Comparison of ENCODE assay signal across 11 mouse cellular contexts in genomic region chr2:30706036-30706435, GRCm38 (mm10).
DNase-seq lines count a peak whose midpoint lies in the region; ATAC-seq and TF ChIP-seq lines count a peak whose summit lies in the region.
"Had no signal": no experiment of that assay in that cellular context is flagged by ENCODE, and none has a peak within 500 bp of the region (broad histone marks: within the 10 kb centered on the region; RNA-seq: fewer than 3 reads in every experiment).

No protein-coding gene starts in this region.

- peaks cover 13% of the 10 kb centered on the region; the same call in 1 of the 2 replicates for H3K4me1 ChIP-seq in heart, postnatal 0 days (ENCODE audit: control insufficient read depth, insufficient read depth)
- H3K4me1 ChIP-seq in midbrain, embryonic 10.5 days, result peaks cover 76% of the 10 kb centered on the region
- H3K4me1 ChIP-seq in midbrain, embryonic 14.5 days (ENCODE audit: control insufficient read depth, insufficient read depth, low read length), result peaks cover 38% of the 10 kb centered on the region
- H3K4me1 ChIP-seq in forebrain, embryonic 16.5 days (replicated peaks; ENCODE audit: control insufficient read depth, insufficient read depth, low read length), result peaks cover 36% of the 10 kb centered on the region

- no peak overlapping the region for H3K4me3 ChIP-seq in heart, postnatal 0 days (ENCODE audit: low read depth, low read length)
- no peak overlapping the region for H3K4me3 ChIP-seq in midbrain, embryonic 10.5 days
- H3K4me3 ChIP-seq in midbrain, embryonic 14.5 days (replicated peaks; ENCODE audit: low read depth, low read length), result no peak overlapping the region
- no peak overlapping the region for H3K4me3 ChIP-seq in forebrain, embryonic 16.5 days (replicated peaks; ENCODE audit: low read length)
- no peak overlapping the region for H3K4me3 ChIP-seq in myocyte

- H3K9ac ChIP-seq in heart, postnatal 0 days (replicated peaks; ENCODE audit: low read depth, low read length), result no peak overlapping the region
- no peak overlapping the region for H3K9ac ChIP-seq in midbrain, embryonic 14.5 days (replicated peaks; ENCODE audit: low read length)
- no peak overlapping the region for H3K9ac ChIP-seq in forebrain, embryonic 16.5 days (replicated peaks; ENCODE audit: low read depth, low read length)

- TF ChIP-seq CTCF in heart, postnatal 0 days (IDR thresholded peaks at IDR 0.05; ENCODE audit: low read depth), result no peak

- H3K36me3 ChIP-seq in heart, postnatal 0 days (replicated peaks; ENCODE audit: control insufficient read depth, insufficient read depth, low read length), result no peaks in the 10 kb centered on the region
- peaks cover 7% of the 10 kb centered on the region; the same call in 1 of the 2 replicates for H3K36me3 ChIP-seq in midbrain, embryonic 10.5 days
- H3K36me3 ChIP-seq in midbrain, embryonic 14.5 days (ENCODE audit: control insufficient read depth, insufficient read depth, low read length), result no peaks in the 10 kb centered on the region
- no peaks in the 10 kb centered on the region for H3K36me3 ChIP-seq in forebrain, embryonic 16.5 days (ENCODE audit: control insufficient read depth, insufficient read depth)
- no peaks in the 10 kb centered on the region for H3K36me3 ChIP-seq in myocyte (ENCODE audit: control insufficient read depth, insufficient read depth)

- H3K4me2 ChIP-seq in heart, postnatal 0 days (ENCODE audit: low read depth, low read length), result no peak overlapping the region
- no peak overlapping the region for H3K4me2 ChIP-seq in midbrain, embryonic 14.5 days (ENCODE audit: low read length)
- no peak overlapping the region for H3K4me2 ChIP-seq in forebrain, embryonic 16.5 days (ENCODE audit: low read length)
- H3K4me2 ChIP-seq in myocyte (ENCODE audit: low read depth), result no peak overlapping the region

- no peak for DNase-seq in heart, postnatal 0 days (ENCODE audit: low spot score)
- no peak for DNase-seq in heart, postnatal 14 days
- DNase-seq in midbrain, embryonic 10.5 days (ENCODE audit: low spot score), result no peak
- DNase-seq in midbrain, embryonic 14.5 days, result no peak
- DNase-seq in adrenal gland, adult 8-10 months, result no peak
- DNase-seq in MN1 (ENCODE audit: low spot score), result no peak
- DNase-seq: adrenal gland, postnatal 36 days; gastrocnemius, postnatal 14 days; kidney, adult 18-20 months had no signal

- no peak overlapping the region for H3ac ChIP-seq in myocyte (ENCODE audit: control insufficient read depth, insufficient read length)

- H3K9me3 ChIP-seq in heart, postnatal 0 days (replicated peaks; ENCODE audit: control insufficient read depth, low read length), result no peaks in the 10 kb centered on the region
- H3K9me3 ChIP-seq in midbrain, embryonic 10.5 days (replicated peaks), result peaks cover 9% of the 10 kb centered on the region
- no peaks in the 10 kb centered on the region for H3K9me3 ChIP-seq in midbrain, embryonic 14.5 days (ENCODE audit: control insufficient read depth, low read length)
- H3K9me3 ChIP-seq in forebrain, embryonic 16.5 days (ENCODE audit: control insufficient read depth, low read length), result no peaks in the 10 kb centered on the region

- ATAC-seq in heart, postnatal 0 days (ENCODE audit: insufficient read depth, low read depth), result no peak
- ATAC-seq in midbrain, embryonic 14.5 days (ENCODE audit: low FRiP score, low TSS enrichment), result no peak
- no peak for ATAC-seq in forebrain, embryonic 16.5 days

- no peak for TF ChIP-seq EP300 in heart, postnatal 0 days (IDR thresholded peaks at IDR 0.05; ENCODE audit: low read depth)

- intact Hi-C loops in heart, postnatal 14 days (cut with DNase I), result no loop called here

- H3K79me2 ChIP-seq in myocyte (ENCODE audit: control insufficient read depth, insufficient read depth), result no peaks in the 10 kb centered on the region

- 0 out of 2 replicates have a peak overlapping the region, but pooled peaks have one; percentile 6 for H3K27ac ChIP-seq in heart, postnatal 0 days (ENCODE audit: low read depth)
- H3K27ac ChIP-seq in midbrain, embryonic 10.5 days (replicated peaks), result peak overlapping the region; percentile 98
- H3K27ac ChIP-seq in midbrain, embryonic 14.5 days (replicated peaks; ENCODE audit: low read depth, low read length), result no peak overlapping the region
- H3K27ac ChIP-seq in forebrain, embryonic 16.5 days (ENCODE audit: low read length), result peak overlapping the region; percentile 28; the same call in 1 of the 2 replicates

- 60% methylated on average over 5 of the region's 5 CpGs for WGBS in heart, postnatal 0 days
- WGBS in midbrain, embryonic 10.5 days, result 72% methylated on average over 5 of the region's 5 CpGs
- WGBS in midbrain, embryonic 14.5 days, result 70% methylated on average over 5 of the region's 5 CpGs
- WGBS in forebrain, embryonic 16.5 days, result 64% methylated on average over 5 of the region's 5 CpGs

- TF ChIP-seq POLR2A in myocyte (IDR thresholded peaks at IDR 0.05; ENCODE audit: insufficient read length, low read depth), result peak; percentile 13

- H3K27me3 ChIP-seq in heart, postnatal 0 days (ENCODE audit: control insufficient read depth, insufficient read depth, low read length), result no peaks in the 10 kb centered on the region
- peaks cover 6% of the 10 kb centered on the region; the same call in 1 of the 2 replicates for H3K27me3 ChIP-seq in midbrain, embryonic 10.5 days (ENCODE audit: low read depth, poor library complexity, severe bottlenecking)
- H3K27me3 ChIP-seq in midbrain, embryonic 14.5 days (ENCODE audit: control insufficient read depth, insufficient read depth, low read length), result no peaks in the 10 kb centered on the region
- no peaks in the 10 kb centered on the region for H3K27me3 ChIP-seq in forebrain, embryonic 16.5 days (replicated peaks; ENCODE audit: control insufficient read depth, insufficient read depth, low read length)
- H3K27me3 ChIP-seq in myocyte (ENCODE audit: control insufficient read depth, insufficient read depth, insufficient read length), result no peaks in the 10 kb centered on the region

TF ChIP-seq in myocyte, 11 proteins besides CTCF, POLR2A, EP300 and RAD21:
- TF ChIP-seq USF1 (IDR thresholded peaks at IDR 0.05; ENCODE audit: low read depth), result no peak
- peak in 2 of 3 experiments; percentile 19 to 35 for TF ChIP-seq MYOD1 (IDR thresholded peaks at IDR 0.05; ENCODE audit: control insufficient read depth in 1 of 3, insufficient read length in 2 of 3, low read depth in 2 of 3)
- TF ChIP-seq CEBPB (IDR thresholded peaks at IDR 0.05; ENCODE audit: insufficient read depth, poor library complexity, severe bottlenecking), result no peak
